Mouse (Mus musculus) frontal cortex, adult 2 months (tissue): Measurements from ENCODE around the gene St3gal5. TPM values are rescaled to one million over a fixed set of nuclear protein-coding genes. Genes with fewer than 3 reads are reported as not detected.
A peak's percentile ranks its signal among the peaks of the same experiment; 100 is the strongest.
"Not testable (repeated sequence)": the region's sequence is repeated elsewhere in the genome, so short reads cannot be mapped to it uniquely, and the experiment has no call there.

Experiments
- DNase-seq, 2 experiments: peaks; one replicate each; pipeline ENCODE4 v3.0.0; 2022; ENCODE audit warnings: low spot score in 1 of 2; ENCODE audit errors: extremely low spot score in 1 of 2
- polyA plus RNA-seq: library from polyadenylated mRNA; depleted of rRNA; stranded (reverse); fragments of >200 nt; gene quantifications from 2 replicates; pipeline ENCODE4 v1.2.3, GENCODE M21; 2012

St3gal5 gene
- polyA plus RNA-seq, 1 experiment: 124 TPM

GRCm38 (mm10) chr6:72126128-72126917 is 28.9 kb downstream of the St3gal5 start:
- no peak for DNase-seq

GRCm38 (mm10) chr6:72130056-72130455 is 32.7 kb downstream of the St3gal5 start:
- no peak for DNase-seq

GRCm38 (mm10) chr6:72132671-72133214 is 35.4 kb downstream of the St3gal5 start:
- DNase-seq: no peak

GRCm38 (mm10) chr6:72134850-72135515 is 37.6 kb downstream of the St3gal5 start:
- DNase-seq: no peak

- DNase-seq: no peak
These were observed 38.6 kb downstream of the St3gal5 start for GRCm38 (mm10) chr6:72136016-72136415.

- DNase-seq: no peak
These were observed 39.2 kb downstream of the St3gal5 start for GRCm38 (mm10) chr6:72136543-72136942.

- no peak for DNase-seq
These were observed 42.3 kb downstream of the St3gal5 start for GRCm38 (mm10) chr6:72139508-72140193.

- no peak for DNase-seq
These were observed 43.0 kb downstream of the St3gal5 start for GRCm38 (mm10) chr6:72140371-72140770.

GRCm38 (mm10) chr6:72141191-72141590 is 43.8 kb downstream of the St3gal5 start:
- DNase-seq: no peak

- no peak for DNase-seq
These were observed 45.2 kb downstream of the St3gal5 start for GRCm38 (mm10) chr6:72142561-72142960.

- DNase-seq: no peak
These were observed 47.0 kb downstream of the St3gal5 start for GRCm38 (mm10) chr6:72144353-72144752.

GRCm38 (mm10) chr6:72146803-72147202 is 49.4 kb downstream of the St3gal5 start:
- peak in 1 of 2 experiments; percentile 28 for DNase-seq

GRCm38 (mm10) chr6:72148721-72149120 is 51.3 kb downstream of the St3gal5 start:
- DNase-seq: no peak

GRCm38 (mm10) chr6:72149797-72150196 is 52.4 kb downstream of the St3gal5 start:
- no peak for DNase-seq

GRCm38 (mm10) chr6:72152707-72153106 is 55.3 kb downstream of the St3gal5 start:
- no peak for DNase-seq

- no peak for DNase-seq
These were observed 56.1 kb downstream of the St3gal5 start for GRCm38 (mm10) chr6:72153455-72153854.

- not testable (repeated sequence) for DNase-seq
These were observed 56.6 kb downstream of the St3gal5 start for GRCm38 (mm10) chr6:72154008-72154407.

- no peak for DNase-seq
These were observed 57.6 kb downstream of the St3gal5 start for GRCm38 (mm10) chr6:72154938-72155531.

GRCm38 (mm10) chr6:72155649-72156048 is 58.3 kb downstream of the St3gal5 start:
- no peak for DNase-seq

GRCm38 (mm10) chr6:72158966-72159764 is 61.8 kb downstream of the St3gal5 start:
- DNase-seq: peak in 1 of 2 experiments; percentile 13
